Mouse (Mus musculus) MN1 (cell line): ENCODE measurements at regions not wholly inside any gene's neighbourhood (a gene's known extent, or its start where the extent isn't known, plus 50 kb on each side); places are given as distances from the start of the nearest gene placed in this dataset.
"Not testable (repeated sequence)": the region's sequence is repeated elsewhere in the genome, so short reads cannot be mapped to it uniquely, and the experiment has no call there.

Experiments
- DNase-seq: peaks from one replicate; pipeline ENCODE4 v3.0.0-alpha.2; 2016; ENCODE audit warnings: low spot score

DNA sequence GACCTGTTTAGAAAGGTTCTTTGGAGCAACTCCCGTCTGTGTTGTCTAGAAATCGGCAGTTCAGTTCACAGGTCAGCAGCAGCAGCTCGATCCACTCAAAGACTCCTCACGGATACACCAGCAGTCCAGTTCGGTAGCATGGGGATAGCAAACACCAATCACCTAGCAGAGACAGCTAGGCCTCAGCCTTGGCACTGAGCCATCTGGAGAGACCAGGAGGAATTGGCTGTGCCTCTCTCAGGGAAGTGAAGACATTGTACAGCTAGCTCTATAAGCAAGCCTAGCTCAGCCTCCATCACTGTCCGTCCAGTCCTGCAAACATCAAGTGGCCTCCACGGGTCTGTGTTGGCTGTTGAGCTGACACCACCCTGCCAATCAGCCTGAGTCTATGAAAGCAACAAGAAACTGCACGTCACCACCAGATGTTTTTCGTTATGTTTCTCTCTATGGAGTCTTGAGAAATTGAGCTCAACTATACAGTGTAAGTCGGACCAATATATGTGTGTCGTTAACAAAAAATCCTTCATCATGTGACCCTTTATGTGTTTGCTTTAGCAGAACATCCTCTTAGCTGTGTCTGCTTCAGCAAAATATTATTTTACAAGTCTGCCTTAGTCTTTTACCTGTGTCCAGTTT lies 209.3 kb downstream of the Plxna1 start:
- DNase-seq: no peak

DNA sequence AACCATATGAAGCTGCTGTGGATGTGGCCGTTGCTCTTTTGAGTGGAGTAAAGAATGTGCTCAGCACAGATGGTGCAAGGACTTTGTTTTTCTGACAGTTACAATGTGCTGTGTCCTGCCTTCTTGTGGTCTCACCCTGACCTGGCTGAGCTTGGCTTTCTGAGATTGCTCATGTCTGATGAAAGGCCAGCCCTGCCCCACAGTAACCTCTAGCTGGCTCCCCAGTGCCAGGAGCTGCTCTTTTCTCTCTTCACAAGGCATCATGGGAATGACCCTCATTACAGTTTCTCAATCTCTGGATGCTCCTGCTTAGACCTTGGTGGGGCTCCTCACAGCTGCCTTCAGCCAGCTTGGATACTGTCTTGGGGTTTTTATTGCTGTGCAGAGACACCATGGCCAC lies 204.9 kb downstream of the Plxna1 start:
- DNase-seq: no peak

DNA sequence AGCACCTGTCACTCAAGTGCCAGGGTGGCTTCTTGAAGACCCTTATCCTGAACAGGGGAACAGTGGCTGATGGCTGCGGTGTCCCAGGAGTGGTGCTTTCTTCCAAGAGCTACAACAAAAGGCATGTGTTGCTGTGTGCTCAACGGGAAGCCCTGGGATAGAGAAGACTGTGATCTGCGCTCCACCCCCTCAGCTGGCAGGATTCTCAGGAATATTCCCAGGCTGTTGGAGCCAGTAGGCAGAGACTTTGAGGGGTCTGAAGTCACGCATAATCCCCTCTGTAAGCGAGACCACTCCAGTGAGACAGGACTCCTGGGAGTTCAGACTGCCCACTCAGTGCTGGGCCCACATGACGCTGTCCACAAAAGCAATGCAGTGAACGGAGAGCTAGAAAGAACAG lies 202.4 kb downstream of the Plxna1 start:
- no peak for DNase-seq

DNA sequence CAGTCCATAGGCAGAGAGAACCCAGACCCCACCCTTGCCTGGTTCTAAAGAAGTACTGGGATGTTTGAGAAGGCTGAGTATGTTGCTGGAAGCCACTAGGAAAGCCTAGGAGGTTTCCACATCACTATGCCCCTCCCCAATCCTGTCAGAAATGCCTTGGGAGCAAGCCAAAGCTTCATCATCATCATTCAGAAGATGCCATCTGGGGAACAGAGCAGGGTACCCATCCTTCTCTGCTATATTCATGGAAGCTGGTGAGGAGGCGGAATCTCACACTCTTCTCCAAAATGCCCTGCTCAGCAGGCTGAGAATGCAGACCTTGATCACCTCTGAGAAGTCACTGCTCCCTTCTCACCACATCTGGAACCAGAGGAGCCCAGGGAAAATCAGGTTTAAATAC lies 200.7 kb downstream of the Plxna1 start:
- DNase-seq: no peak

DNA sequence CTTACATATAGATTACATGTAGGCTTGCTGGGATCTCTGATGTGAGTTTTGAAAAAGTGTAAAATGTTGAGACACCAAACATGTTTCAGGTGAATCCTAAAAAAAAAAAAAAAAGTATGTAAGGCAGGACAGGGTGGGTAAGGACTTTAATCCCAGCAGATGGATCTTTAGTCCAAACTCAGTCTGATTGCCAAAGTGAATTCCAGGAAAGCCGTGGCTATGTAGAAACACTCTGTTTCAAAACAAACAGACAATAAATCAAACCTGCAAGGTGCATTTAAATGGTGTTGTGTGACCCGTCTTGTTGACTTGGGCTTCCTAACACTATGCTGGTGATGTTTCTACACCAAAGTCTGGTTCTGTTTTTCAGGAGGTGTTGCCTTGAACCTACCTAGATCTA lies 192.9 kb downstream of the Plxna1 start:
- no peak for DNase-seq

DNA sequence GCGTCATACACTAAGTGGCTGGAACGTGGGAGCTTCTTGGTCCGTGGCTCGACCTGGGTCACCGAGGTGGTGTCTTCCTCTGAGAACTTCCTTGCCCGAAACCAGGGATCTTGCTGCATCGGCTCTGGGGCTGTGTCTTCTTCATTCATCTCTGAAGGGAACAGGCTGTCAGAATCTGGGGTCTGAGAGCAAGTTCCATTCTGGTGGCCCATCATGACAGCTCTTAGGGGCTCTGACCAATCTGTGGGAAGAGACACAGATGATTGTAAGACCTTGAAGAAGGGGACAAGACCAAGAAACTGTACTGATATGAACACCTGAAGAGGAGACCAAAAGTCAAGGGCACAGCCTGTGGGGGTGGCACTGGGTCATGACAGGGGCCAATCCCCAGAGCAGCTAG lies 177.5 kb downstream of the Plxna1 start:
- not testable (repeated sequence) for DNase-seq

DNA sequence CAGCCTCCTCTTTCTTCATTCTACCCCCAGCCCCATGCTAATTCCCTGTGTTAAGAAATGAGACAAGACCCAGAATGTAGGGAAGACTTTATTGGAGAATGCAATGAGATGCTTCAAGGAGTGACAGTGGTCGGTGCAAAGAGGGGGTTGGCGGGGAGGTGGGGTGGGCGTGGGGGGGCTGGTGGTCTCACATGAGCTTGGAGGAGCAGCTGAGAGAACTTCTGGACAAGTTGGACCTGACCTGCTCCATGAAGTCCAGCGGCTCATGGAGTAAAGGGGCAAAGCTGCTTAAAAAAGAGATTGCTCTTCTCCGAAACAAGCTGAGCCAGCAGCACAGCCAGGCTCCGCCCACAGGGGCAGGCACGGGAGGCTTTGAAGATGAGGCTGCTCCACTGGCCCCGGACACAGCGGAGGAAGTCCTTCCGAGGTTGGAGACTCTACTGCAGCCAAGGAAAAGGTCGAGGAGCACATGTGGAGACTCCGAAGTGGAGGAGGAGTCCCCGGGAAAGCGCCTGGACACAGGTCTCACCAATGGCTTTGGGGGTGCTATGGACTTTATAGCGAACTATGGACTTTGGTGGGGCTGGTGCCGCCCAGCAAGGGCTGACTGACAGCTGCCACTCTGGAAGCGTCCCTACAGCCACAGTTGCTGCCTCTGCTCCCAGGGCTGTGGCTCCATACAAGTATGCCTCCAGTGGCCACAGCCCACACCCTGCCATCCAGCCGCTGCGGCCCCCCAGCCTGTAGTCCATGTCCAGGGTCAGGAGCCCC lies 161.7 kb downstream of the Plxna1 start:
- DNase-seq: not testable (repeated sequence)

DNA sequence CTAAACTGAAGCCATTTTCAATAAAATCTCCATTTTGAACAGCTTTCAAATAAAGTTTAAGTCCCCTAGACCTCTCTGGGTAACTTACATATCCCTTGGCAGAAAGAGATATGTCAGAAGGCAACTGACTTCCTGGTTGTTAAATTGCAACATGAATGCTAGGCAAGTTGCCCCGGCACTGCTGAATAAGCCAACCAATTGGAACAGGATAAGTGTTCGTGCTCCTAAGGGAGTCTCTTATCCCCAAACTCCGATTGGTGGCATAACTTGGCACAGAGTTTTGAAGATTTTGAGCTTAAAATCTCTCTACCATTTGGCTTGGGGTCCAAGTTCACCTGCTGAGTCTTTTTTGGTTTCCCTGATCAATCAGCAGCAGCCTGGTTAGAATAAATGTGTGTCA lies 147.4 kb downstream of the Plxna1 start:
- DNase-seq: no peak

DNA sequence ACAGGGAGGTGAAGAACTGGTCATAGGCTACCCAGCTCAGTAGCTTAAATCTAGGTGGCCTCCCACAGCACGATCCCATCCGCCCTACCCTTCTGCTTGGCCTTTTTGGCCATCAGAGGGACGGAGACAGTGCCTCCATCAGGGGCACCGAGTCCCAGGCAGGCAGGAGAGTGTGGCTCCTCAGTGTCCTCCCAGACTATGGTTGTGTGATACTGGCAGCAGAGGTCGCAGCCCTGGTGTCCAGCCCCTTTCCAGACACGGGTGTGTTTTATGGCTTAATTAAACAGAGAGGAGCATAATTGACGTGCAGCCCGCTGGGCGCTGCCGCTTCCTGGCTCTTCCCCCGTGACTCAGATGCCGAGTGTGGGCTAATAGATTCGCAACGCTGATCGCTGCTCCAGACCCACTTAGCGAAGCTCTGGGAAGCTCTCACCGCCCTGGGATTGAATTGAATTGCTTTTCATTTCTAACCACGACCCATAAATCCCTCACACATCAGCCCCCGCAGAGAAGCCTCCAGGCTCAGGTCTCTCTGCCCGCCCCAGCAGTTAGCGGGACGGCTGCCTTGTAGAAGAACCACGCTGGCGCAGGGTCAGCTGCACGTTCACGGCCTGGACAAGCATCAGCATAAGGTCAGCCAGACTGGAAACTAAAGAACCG lies 126.9 kb downstream of the Plxna1 start:
- DNase-seq: peak; percentile 92

DNA sequence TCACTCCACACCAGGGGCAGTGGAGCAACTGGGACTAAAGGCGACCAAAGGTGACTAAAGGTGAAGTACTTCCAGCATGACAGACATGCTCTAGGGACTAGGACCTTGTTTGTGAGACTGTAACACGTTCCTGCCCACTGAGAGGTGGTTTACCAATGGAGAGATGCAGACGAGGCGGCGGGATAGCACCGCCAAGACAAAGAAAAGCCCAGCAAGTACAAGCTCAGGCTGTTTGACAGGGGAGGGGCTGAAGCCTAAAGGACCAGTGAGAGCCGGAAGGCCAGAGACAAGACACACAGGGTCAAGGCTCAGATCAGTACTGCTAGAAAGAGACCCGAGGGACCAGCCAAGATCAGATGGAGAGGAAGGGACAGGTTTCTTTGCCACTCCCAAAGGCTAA lies 126.2 kb downstream of the Plxna1 start:
- peak; percentile 42 for DNase-seq

DNA sequence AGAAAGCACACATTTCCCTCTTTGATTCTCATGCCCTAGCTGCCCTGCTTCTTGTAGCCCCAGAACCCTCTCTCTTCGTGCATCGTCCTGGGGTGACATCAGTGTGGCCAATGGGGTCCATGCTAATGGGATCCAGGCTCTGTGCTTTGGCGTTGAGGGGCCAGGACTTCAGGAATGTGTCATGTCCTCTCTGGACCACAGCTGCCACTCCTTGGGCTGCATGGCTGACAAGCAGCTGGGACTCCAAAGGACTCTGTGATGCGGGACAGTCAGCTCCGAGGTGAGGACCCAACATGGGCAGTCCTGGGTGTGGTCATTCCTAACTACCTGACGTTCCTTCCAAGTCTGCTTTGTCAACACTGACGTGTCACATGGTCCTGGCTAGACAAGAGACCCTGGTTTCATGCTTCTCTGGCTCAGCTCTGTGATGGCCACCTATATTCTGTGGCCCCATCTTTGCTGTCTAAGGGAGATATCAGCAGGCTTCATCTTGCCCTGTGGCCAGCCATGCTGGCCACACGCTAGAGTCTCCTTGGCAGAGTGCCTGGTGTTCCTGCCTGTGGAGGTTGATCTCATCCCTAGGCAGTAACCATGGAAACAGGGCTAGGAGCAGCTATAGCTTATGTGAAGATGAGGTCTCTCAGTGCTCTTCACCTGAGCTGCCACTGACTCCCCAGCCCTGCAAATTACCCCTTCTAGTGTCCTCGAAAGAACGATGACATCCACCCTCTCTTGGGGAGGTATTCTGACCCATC lies 125.4 kb downstream of the Plxna1 start:
- DNase-seq: peak; percentile 93

DNA sequence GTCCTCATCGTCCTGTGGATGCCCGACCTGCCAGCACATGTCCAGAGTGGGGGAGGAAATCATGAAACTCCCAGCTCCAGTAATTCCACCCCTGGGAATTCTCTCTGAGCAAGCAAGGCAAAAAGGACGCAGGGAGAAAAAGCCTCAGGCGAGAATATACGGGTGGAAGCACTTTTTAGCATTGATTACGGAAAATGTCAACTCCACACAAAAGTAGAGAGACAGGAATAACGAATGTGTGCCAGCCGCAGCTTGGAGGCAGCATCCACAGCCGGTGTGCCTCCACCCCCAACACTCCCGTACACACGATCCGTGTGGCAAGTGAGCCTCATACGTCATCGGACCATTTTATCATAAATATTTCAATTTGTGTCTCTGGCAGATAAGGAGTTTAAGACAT lies 123.5 kb downstream of the Plxna1 start:
- peak; percentile 37 for DNase-seq

DNA sequence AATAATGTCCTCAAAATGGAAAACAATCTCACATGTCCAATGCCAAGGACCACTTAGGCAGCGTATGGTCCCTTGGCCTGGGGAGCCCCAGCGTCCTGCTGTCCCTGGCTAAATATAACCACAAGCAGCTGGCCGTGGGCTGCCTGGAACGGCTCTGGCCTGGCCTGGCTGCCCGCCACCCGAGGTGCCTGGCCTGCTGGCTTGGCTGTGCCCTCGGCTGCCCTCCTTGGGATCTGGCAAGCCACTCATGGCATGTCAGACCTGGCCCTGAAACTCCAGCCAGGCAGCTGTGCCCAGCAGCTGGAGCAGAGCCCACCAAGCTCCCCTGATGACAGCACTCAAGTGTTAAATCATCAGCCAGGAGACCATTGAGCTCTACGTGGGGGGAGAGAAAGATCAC lies 122.9 kb downstream of the Plxna1 start:
- peak; percentile 86 for DNase-seq

DNA sequence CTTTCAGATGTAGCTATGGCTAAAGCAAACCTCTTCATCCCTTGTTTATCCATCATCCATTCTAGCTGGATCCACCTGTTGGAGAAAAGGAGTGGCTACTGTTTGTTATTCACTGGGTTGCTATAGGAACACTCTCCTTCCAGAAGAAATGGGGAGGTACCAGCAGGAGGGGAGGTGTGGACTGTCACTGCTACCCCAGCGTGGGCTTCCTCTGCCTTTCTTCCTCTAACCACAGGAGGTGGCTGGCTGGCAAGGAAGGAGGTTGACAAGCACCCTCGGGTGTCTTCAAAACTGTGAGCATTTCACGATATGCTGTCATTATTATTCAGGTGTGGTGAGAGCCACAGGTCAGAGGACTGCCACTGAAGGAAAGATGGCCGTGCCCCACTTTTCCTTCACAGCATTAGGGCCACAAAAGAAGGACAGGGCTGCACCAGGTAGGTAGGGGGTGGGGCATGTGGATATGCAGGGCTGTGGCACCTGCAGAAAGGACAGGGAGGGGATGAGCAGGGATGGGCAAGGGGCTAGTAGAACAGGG lies 122.2 kb downstream of the Plxna1 start:
- peak; percentile 24 for DNase-seq

DNA sequence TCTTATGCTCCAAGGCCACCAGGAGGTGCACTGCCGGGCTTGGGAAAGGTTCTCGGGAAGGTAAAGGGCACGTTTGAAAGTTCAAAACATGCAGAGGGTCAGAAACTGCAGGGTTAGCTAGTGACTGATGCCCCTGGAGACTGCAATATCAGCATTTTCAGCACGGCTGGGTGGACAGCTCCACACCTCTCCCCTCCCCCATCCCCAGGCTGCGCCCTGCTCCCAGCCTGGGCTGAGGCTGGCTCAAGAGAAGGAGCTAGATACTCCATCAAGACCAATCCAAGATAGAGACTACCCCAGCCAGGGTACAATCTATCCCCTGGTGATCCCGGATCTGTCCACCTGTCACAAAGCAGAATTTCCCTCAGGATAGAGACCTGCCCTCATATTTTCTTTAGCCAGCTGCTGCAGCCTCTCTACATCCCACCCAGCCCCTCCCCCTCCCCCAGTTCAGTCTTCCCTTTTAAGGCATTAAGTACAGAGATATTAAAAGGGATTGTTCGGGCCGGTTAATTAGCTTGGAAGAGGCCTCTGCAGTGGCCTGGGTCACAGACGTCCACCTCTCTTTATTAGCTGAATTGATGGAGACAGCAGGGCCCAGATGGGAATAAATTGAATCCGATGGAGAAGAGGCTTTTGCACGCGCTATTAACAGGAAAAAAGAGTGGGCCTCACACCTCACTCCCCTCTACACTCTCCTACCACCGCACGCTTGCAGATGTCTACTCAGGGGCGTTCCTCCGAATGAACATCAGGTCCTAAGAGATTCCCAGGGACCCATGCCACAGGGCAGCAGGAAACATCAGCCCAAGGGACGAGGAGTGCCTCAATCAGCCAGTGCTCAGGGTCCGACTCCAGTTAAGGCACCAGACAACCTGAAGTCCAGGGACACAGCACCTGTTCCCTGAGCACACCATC lies 119.8 kb downstream of the Plxna1 start:
- peak; percentile 15 for DNase-seq

DNA sequence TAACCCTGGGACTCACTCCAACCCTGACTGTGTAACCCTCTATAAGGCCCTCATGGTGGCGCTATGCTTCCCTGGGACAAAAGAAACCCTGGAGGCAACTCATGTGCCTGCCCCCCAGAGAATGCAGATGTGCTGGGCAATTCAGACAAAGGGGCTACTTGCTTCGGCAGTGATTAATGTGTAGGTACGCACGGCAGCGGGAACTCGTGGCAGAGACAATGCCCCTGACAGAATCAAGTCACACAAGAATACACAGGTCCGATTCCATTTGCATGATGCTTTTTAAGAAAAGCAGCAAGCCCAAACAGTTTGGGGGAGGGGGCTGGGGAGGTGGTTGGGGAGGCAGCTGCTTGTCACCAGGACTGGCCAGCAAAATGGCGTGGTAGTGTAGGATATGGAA lies 116.9 kb downstream of the Plxna1 start:
- DNase-seq: no peak

DNA sequence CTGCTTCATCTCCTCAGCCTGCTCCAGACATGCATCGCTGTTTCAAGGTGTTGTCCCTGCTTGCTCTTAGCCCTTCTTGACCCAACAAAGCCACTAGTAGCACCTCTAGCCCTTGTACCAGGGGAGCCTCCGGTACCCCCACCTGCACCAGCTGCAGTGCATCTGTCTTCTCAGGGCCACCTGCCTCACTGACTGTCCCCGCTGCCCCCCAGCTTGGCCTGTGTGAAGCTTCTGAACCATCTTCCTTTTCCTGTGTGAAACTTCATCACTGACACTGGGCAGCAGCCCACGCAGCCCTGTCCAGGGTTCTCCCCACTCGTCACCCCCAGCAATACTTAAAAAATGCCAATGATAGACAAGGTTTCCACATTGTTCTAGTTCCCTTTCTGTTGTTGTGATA lies 116.2 kb downstream of the Plxna1 start:
- no peak for DNase-seq

DNA sequence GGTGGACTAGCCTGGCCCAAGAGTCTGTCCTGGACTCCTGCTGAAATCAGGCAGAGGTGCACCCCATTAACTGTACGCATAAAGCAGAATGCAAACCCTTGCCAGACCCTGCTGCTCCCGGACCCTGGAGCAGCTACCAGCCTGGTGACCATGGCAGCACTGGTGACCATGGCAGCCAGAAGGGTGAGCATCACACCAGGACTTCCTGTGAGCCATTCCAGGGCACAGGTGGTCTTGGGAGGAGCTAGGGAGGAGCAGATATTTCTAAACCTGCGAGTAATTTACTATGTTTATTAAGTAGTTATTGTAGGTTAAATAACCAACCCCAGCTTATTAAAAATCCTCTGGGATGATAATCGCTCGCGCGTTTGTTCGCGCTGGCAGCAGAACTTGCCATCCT lies 113.8 kb downstream of the Plxna1 start:
- DNase-seq: no peak

DNA sequence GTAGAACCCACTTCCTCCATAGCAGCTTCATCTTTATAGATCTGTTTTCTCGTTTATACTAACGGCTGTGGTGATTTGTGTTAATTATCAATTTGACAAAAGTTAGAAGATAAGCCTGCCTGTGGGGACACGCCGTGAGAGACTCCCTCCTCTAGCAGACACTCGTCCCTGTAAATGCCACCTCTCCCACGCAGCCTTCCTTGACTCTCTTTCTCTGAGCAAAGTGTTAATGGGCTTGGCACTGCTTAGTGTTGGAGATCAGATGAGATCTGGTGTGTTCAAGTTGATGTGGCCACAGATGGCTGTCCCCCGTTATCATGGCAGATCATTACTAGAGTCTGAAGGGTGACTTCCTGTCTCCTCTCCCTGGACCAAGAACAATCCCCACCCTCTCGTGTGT lies 113.1 kb downstream of the Plxna1 start:
- DNase-seq: no peak

DNA sequence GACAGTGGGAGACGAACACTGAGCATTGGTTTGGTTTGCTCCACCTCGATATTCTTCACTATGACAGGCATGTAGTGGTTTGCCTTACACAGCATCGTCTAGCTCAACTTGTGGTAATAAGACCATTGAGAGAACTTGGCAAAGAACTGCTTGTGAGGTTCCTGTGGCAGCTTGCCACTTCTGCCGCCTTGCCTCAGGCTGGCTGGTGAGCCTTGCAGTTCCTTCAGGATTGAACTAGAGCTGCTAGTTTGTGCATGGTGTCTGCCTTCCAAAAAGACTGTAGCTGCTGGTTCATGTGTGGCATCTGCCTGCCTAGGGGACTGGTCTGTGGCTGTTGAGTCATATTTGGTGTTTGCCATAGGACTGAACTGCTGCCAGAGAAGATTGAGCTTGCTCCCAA lies 110.8 kb downstream of the Plxna1 start:
- DNase-seq: no peak

DNA sequence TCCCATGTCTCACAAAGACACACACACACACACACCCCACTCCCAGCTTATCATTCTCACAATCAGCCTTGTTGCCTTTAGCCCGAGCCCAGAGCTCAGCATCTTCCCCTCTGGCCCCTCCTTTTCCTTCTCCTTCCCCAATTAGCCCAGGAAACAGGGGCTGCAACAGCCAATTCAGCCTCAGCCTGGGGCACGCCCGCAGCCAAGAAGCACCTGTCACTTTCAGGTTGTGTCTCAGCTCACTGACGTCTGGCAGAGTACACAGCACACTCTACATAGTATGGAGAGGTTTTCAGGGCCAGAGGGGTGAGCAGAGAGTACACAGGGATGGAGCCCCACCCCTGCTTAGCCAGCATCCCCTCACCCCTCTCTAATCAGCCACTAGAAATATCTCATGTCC lies 106.4 kb downstream of the Plxna1 start:
- no peak for DNase-seq
